ENCODE assay signal across 24 mouse cellular contexts in genomic region chr9:99306226-99306625, GRCm38 (mm10). TPM values are rescaled to one million over a fixed set of nuclear protein-coding genes. Genes with fewer than 3 reads are reported as not detected.
DNase-seq lines count a peak whose midpoint lies in the region; ATAC-seq and TF ChIP-seq lines count a peak whose summit lies in the region.
"Had no signal": no experiment of that assay in that cellular context is flagged by ENCODE, and none has a peak within 500 bp of the region (broad histone marks: within the 10 kb centered on the region; RNA-seq: fewer than 3 reads in every experiment).

No protein-coding gene starts in this region.

- peak; percentile 65 for ATAC-seq in lung, postnatal 0 days
- ATAC-seq: forebrain, embryonic 13.5 days; forebrain, embryonic 16.5 days; Patski had no signal

- H3K27ac ChIP-seq in lung, postnatal 0 days (ENCODE audit: low read length): no peak overlapping the region
- H3K27ac ChIP-seq: forebrain, embryonic 10.5 days; forebrain, embryonic 13.5 days; heart, adult 2 months; hindbrain, embryonic 12.5 days; hindbrain, embryonic 15.5 days had no signal

- TF ChIP-seq CTCF in lung, postnatal 0 days (IDR thresholded peaks at IDR 0.05): no peak

- no peaks in the 10 kb centered on the region for H3K4me1 ChIP-seq in lung, postnatal 0 days (ENCODE audit: insufficient read depth, low read depth, low read length)
- H3K4me1 ChIP-seq: forebrain, embryonic 10.5 days; forebrain, embryonic 13.5 days; hindbrain, embryonic 12.5 days; hindbrain, embryonic 15.5 days had no signal

- no peaks in the 10 kb centered on the region for H3K27me3 ChIP-seq in lung, postnatal 0 days (replicated peaks; ENCODE audit: insufficient read depth, low read length)
- H3K27me3 ChIP-seq: CH12.LX; forebrain, embryonic 13.5 days; hindbrain, embryonic 12.5 days; hindbrain, embryonic 15.5 days; Patski had no signal

- 65% methylated on average over 6 of the region's 6 CpGs for WGBS in lung, postnatal 0 days

- no peaks in the 10 kb centered on the region for H3K36me3 ChIP-seq in lung, postnatal 0 days (ENCODE audit: insufficient read depth, low read length)

- no peak for TF ChIP-seq EP300 in lung, postnatal 0 days (IDR thresholded peaks at IDR 0.05)

- peak; percentile 58 to 79 for DNase-seq in lung, adult 18-20 months
- DNase-seq in lung, postnatal 14 days: no peak
- DNase-seq in lung, postnatal 0 days (ENCODE audit: low spot score): peak; percentile 38
- peak; percentile 67 for DNase-seq in lung, postnatal 36 days
- no peak for DNase-seq in urinary bladder, postnatal 4 days (ENCODE audit: low spot score in 2 of 2)
- DNase-seq in gastrocnemius, postnatal 4 days (ENCODE audit: low spot score in 2 of 2): no peak
- DNase-seq: adrenal gland, postnatal 10 days; adrenal gland, postnatal 36 days; B cell, adult 2 months; cerebellum, adult 18-20 months; cerebellum, adult 9-10 months; cerebellum, postnatal 14 days; gastrocnemius, postnatal 14 days; heart, adult 2 months had no signal

- H3K4me2 ChIP-seq in lung, postnatal 0 days (replicated peaks; ENCODE audit: low read depth, low read length): no peak overlapping the region
- H3K4me2 ChIP-seq: forebrain, embryonic 13.5 days; heart, embryonic 11.5 days; hindbrain, embryonic 12.5 days; hindbrain, embryonic 15.5 days had no signal

- H3K4me3 ChIP-seq in lung, postnatal 0 days (ENCODE audit: low read depth, low read length): no peak overlapping the region
- H3K4me3 ChIP-seq: forebrain, embryonic 10.5 days; forebrain, embryonic 13.5 days; heart, adult 2 months; hindbrain, embryonic 12.5 days; hindbrain, embryonic 15.5 days had no signal

- no peaks in the 10 kb centered on the region for H3K9me3 ChIP-seq in lung, postnatal 0 days (ENCODE audit: low read length)
- H3K9me3 ChIP-seq: forebrain, embryonic 10.5 days; forebrain, embryonic 13.5 days; G1E; hindbrain, embryonic 12.5 days; hindbrain, embryonic 15.5 days had no signal

- H3K9ac ChIP-seq in lung, postnatal 0 days (replicated peaks; ENCODE audit: low read depth): no peak overlapping the region
- H3K9ac ChIP-seq: forebrain, embryonic 13.5 days; hindbrain, embryonic 12.5 days; hindbrain, embryonic 15.5 days had no signal

RNA-seq across cellular contexts. Expression of gene Esyt3, which starts 52.1 kb away (rescaled TPM):
- 1.3 and 1.5 TPM in 2 replicates for polyA plus RNA-seq in lung, postnatal 0 days (2015; fragmentation: Nextera tagmentation; extraction: Ambion mirVana)
- total RNA-seq in gastrocnemius, postnatal 4 days (2021): under 1 TPM; 0.29 to 0.37 TPM
- total RNA-seq: CH12.LX; gastrocnemius, adult 18-20 months had no signal
- polyA plus RNA-seq: G1E had no signal

Comparison
In these comparisons a context has a peak if more than half of its experiments do, and no peak if none do; other contexts are left out.
1. DNase-seq: peak in lung, adult 18-20 months (2 of 2), lung, postnatal 0 days (single experiment) and lung, postnatal 36 days (single experiment); none in lung, postnatal 14 days (single experiment), urinary bladder, postnatal 4 days (0 of 2) and gastrocnemius, postnatal 4 days (0 of 2).